Mouse (Mus musculus) layer of hippocampus, postnatal 10 days (tissue): ENCODE results near the gene Xrra1. TPM values are rescaled to one million over a fixed set of nuclear protein-coding genes. Genes with fewer than 3 reads are reported as not detected.
"Not testable (repeated sequence)": the region's sequence is repeated elsewhere in the genome, so short reads cannot be mapped to it uniquely, and the experiment has no call there.

ENCODE experiments used
- DNase-seq, 2 experiments: peaks; one replicate each; pipeline ENCODE4 v3.0.0; 2021; ENCODE audit warnings: low spot score in 2 of 2
- total RNA-seq, 2 experiments: library from RNA; stranded (reverse); gene quantifications; 2 replicates each; pipeline ENCODE4 v1.2.3; 2021

Gene Xrra1
- total RNA-seq, 2 experiments from 2014 or later, result 1.2 TPM

DNA sequence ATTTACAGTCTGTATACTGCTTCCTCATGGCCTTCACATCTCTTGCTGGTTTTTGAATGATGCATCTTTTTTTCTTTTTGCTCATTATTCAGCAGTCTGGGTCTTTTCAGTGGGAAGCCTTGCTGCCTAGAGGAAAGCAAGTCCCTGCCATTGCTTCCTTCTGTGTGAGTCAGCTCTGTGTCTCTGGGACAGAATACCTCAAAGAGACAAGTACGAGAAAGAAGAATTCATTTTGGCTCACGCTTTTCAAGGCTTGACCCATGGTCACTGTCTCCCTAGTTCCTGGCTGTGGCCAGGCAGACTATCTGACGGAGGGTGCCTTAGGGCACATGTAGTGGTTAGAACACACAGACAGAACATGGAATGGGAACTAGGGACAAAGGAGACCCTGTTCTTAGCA, 35.1 kb downstream of the Xrra1 start:
- no peak for DNase-seq

DNA sequence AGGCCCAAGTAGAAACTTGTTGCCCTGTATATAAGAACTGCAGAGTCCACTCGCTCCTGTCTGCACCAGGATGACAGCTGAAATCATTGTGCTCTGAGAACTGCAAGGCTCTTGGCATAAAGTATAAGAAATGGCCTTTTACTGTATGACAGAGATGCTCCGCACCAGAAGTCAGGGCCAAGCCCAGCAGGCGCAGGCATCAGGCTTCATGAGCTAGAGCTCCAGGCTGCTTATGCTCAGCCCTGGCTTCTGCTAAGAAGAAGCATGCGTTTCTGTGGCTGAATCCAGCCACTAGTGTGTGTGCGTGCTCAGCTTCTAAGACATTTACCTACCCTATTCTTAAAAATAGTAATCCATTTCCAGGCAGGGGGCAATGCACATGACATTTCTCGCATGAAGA, 35.6 kb downstream of the Xrra1 start:
- no peak for DNase-seq

DNA sequence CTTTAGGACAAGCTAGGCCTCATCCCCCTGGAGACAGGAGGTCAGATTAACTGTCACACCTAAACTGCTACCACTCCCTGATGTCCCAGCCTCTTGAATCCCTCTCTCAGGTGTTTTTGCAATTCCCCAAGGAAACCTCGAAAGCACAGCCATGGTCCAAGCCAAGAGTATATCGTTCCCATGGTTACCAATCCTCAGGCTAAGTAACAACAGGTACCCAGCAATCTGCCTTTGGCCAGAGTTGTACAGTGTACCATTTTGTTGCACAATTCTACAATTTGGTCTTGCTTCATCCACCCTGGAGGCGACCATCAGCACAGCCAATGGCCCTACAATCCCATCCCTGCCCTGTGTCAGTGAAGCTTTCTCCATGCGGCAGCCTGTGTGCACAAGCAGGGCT, 38.0 kb downstream of the Xrra1 start:
- no peak for DNase-seq

DNA sequence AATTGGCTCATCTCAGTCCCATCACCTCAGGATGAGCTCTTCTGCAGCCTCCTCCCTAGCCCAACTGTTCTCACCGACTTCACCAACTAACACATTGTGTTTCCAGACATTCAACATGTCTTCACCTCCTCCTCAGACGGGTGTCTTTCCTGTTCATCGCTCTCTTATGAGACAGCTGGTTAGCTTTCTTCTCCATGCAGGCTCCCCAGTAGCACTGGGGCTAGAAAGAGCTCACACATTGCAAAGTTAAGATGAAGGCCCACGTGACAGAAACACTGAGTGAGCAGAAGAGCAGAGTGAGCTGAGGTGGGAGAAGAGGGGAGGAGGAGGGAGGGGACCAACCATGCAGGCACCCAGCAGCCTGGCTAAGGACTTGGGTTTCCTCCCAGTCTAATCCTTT, 43.3 kb downstream of the Xrra1 start:
- no peak for DNase-seq

DNA sequence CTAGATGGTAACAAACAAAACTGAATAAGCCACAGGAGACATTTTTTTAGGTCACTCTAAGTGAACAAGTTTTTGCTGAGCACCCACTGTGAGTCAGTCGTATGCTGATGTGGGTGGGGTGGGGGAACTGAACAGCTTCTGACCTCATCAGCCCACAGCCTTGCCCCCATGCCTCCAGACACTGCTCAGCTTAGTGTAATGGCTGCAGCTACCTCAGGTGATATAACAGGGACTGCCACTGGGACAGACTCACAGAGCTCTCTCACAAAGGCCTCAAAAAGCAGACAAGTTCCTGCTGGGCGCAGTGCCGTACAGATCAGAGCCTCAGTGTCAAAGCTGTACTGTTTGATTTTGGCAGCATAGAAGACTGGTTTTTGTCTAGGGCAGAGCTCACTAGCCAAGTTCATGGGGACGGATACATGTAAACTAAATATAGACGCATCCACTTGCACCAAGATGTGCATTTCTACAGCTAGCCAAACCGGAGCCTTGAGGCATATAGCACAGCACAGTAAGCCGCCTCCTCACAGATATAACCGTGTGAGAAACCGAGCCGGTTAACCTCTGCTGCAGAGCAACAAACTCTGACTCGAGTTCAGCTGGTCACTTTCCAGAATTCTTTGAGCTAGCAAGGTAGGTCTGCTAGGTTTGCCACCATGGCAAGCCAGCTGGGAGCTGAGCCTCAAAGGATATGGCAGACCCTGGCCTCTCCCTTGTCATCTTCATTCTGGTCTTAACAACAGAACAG, 44.2 kb downstream of the Xrra1 start:
- no peak for DNase-seq

DNA sequence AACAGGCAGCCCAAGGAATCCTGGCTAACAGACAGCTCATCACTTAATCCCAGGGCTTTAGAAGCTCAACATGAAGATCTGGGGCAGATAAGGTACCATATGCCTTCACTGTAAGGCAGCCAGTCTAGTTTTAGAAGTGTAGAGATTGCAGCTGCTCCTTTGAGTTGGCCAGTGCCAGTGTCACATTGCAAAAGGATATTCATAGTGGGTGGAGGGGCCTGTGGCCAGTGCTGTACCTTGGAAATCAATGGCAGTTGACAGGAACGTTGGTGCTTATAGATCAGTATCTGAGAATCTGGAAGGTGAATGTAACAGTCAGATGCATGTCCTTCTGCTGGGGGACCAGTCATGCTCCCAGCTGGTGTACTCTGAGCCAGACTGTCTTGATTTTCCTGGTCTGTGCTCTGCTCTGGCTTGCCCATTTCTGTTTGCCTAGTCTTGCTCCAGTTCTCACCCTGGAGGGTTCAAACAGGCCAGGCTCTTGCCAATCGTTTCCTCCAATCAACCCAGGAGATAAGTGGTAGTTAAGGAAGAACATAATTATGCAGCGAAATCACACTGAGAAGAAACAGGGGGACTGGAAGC, 45.6 kb downstream of the Xrra1 start:
- no peak for DNase-seq

DNA sequence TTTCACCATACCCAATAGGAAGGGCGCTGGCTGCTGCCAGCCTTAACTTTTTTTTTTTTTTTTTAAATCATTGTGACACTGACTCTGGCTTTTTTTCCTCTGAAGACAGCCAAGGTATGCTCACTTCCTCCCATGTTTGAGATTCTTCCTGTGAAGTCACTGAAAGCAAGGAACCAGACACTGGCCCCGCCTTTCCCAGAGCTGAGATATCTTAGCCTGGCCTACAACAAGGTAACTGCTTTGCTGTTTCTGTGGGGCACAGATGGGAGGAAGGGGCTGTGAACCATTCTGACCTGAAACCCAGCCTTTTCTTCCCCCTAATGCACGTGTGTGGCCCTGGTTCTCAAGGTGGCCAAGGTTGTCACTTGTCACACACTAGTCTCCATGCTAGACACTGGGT, 47.4 kb downstream of the Xrra1 start:
- DNase-seq, result no peak

DNA sequence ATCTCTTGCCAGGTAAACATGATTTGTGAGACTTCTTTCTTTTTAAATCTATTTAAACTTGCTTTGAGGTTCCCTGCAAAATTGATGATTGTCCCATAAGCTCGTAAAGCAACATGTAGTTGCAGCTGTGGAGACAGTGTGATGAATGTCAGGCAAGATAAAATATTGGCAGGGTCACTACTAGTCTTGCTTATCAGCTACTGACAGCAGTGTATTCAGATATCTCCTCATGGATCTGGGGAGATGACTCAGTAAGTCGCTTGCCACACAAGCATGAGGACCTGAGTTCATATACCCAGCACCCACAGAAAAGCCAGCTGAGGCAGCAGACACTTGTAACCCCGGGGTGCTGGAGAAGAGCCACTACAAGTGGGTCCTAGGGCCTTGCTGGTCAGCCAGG, 48.5 kb downstream of the Xrra1 start:
- DNase-seq, result no peak

DNA sequence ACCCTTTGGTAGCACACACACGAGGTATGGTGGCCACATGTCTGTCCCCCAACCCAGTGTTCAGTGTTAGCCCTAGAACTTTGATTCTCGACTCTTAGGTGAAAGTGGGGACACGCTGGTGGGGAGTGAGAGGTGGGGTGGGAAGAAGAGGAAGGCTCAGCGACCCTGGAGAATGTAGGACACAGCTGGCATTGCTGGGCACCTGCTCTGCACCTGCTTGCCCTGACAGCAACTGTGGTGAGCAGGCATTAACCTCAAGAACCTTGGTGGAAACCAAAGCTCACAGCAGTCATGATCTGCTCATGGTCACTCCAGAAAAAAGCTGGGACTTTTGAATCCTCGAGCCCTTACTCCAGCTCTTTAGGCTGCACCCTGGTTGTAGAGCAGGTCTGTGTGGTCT, 52.1 kb downstream of the Xrra1 start:
- no peak for DNase-seq

DNA sequence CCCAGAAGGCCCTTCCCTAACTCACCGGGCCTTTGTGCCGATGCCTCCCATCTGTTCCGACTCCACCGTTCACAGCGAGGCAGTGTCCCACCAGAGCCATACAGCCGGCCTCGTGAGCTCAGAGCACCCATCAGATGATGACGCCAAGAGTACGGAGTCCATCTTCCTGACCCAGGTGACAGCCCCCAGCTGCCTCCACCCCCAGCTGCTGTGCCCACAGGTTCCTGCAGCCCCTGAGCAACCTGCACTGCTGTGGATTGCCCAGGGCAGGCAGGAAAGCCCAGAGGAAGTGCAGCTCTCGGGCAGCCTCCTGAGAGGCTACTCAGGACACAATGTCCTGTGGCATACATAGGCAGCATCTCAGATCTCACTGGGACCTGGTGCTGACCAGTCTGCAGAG, 55.4 kb downstream of the Xrra1 start:
- no peak for DNase-seq

DNA sequence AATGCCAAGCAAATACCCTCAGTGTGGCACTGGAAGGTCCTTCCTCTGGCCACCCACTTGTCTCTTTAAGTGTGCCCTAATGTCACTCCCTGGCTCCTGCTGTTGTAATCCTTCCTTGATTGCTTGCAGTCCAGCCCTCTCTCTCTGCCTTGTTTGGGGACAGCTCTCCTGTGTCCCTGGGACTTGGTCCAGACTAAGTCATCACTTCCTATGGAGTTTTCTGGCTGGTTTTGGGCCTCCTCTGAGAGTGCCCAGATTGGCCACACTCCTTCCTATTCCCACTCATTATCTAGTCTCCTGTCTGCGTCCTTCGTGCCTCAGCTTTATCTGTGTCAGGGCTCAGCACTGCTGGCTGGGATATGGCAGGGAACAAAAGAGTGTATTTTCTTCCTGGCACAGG, 56.6 kb downstream of the Xrra1 start:
- no peak for DNase-seq

DNA sequence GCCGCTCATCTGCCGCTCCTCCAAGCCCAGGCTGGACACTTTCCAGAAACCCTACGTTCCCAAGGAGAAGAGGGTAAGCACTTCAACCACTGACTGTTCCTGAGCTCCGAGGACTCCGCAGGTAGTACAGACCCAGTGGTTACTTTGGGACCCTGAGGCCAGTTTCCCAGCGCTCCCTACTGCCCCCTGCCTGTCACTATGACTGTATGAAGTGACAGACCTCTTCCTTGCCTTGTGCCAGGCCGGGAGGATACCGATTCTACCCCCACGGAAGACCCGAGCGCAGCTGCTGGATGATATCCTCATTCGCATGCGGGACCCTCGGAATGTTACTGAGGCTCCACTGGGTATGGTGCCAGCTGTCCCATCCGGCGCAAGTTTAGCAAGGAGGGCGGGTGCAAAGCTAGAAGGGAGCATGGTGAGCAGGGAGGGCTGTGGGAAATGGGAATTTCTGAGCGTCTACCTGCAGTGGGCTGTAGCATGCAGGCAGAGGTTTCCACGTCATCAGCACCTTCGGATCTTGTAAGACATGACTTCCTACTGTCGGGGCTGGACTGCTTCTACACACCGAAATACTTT, 57.9 kb downstream of the Xrra1 start:
- DNase-seq, result peak; percentile 67 to 68

DNA sequence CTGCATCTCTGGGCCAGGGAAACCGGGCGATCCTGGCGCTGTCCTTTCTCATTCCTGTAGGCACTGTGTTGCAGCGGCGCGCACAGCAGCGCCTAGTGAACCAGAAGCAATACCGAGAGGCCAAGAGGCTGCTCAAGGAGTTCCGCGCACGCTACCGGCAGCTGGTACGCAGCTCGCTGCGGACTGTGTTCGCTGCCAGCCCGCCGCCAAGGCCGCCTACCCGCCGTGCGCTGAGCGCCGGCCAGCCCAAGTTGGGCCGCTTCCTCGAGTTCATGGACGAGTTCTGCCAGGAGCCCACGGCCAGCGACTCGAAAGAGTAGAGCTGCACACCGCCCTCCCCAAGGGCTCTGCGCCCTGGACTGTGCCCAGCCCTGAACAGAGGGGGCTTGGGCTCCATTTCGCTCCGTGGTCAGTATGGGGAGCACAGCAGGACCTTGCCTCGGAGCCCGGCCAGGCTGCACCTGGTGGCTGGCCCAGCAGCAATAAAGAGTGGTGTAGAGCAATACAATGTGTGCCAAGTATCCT, 58.5 kb downstream of the Xrra1 start:
- peak; percentile 51 to 69 for DNase-seq

DNA sequence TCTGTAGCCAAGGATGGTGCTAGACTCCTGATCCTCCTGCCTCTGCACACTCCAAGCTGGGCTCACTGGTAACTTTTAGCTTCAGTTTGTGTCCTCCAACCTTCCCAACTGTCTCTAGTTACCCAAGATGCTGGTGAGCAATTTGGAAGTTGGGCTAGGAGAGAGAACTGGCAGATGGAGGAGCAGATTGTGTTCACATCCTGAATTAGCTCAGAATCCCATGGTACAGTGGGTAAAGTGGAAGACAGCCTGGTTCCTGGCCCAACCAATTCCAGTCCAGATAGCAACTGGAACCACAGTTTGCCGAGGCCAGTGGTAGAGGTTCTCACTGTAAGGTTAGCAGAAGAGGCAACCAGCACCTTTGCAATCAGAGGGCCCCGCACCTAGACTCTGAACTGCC, 60.2 kb downstream of the Xrra1 start:
- DNase-seq, result no peak

DNA sequence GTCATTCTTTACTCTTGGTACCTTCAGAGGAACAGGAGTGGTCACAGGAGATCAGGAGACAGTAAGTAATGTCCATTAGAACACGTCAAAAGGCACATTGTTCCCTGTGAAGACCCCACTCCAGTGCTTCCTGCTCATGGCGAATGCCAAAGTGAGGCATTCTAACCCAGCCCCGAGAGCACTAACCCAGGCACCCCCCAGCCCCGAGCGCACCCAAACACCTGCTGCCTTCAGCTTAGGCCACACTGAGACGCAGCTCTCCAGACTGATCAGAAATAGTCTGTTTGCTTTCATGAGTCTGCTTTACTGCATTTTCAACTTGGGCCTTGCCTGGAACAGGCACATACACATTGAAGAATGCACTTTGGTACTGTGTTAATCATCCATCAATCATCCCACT, 61.1 kb downstream of the Xrra1 start:
- DNase-seq, result no peak

DNA sequence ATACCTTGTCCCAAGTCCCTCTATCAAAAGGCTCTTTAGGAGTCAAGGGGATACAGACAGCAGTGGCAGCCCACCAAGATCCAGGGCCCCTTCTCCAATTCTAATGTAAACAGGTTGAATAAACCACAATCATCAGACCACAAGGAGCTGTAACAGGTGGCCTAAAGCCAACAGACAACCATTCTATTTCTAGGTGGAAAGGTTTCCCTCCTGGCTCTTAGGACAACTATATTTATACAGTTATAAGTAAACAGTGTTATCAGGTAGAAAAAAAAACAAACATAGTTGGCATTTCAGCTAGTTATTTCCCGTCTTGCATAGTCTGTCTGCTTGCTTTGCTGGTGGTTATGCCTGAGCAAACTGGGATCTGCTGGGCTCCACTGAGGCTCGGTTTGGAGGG, 61.5 kb downstream of the Xrra1 start:
- no peak for DNase-seq

DNA sequence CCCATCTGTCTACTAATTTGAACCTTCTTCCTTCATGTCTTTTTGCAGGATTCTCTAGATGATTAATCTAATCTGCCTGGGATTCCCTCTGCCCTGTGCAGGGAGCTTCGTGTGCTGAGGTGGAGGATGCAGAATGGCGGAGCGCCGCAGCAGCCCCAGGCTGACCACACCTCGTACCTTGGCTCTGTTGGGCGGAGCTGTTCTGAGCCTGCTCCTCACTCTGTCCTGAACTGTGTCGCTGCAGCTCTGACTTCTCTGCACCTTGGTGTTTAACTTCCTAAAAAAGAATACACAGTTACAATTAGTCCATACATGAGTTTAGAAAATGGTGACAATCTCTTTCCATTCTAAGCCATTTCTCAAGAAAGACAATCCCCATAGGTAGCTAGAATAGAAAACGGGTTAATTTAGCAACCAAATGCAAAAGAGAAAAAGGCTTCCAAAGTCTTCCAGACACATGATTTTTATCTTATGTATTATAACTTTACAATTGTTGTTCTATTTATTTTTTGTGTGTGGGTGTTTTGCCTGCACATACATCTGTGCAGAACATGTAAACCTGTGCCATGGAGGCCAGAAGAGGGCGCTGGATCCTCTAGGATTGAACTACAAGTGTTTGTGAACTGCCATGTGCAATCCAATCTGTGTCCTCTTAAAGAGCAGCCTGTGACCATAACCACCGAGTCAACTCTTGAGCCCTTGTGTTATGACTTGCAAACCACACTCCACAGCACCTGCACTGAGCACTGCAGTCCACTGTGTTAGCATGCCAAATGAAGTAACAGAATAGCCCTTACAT, 68.2 kb downstream of the Xrra1 start:
- peak; percentile 74 to 80 for DNase-seq

DNA sequence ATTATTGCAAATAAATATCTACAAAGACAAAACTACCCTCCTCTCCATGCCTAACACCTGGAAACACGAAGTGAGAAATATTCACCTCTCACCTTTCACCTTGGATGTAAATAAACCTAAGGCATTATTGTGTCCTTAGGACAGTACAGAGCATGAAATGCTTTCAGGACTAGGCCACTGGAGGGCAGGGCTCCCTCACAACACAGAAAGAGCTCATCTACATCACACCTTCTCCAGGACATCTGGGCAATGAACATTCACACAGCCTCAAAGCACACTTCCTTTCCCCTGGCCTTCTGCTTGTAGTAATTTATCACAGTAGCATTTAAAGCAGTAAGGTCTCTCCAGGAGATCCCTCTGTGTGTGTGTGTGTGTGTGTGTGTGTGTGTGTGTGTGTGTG, 76.8 kb downstream of the Xrra1 start:
- DNase-seq, result no peak

DNA sequence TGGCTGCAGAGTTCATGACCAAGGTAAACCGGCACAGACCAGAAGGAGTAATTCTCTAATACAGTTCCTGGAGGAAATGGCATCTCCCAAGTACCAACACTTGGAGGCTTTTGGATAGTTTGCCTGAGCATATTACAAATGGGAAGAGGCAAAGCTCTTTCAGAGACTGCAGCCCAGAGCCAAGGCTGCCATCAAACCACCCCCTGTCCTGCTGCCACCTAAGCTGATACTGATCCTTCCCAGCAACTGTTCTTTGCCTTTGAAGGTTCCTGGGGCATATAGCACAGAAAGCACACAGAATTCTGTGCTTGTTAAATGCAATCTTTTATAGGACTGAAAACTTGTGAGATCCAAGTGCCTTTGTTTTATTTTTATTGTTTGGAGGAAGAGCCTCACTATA, 81.8 kb downstream of the Xrra1 start:
- DNase-seq, result no peak

DNA sequence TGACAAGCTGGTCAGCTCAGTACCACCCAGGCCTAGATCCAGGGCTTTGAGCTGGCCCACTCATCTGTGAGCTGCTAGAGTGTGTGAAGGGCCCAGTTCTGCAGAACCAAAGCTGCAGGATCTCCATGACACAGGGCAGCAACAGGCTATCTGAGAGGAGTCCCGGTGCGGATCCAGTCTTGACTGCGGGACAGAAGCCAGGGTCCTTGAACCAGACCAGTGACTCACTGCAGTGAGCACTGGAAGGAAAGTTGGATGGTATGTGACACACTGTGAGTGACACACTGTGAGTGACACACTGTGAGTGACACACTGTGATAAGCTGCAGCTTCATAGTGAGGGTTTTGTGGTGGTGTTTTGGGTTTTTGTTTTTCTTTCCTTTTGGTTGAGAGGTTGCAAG, 85.6 kb downstream of the Xrra1 start:
- DNase-seq, result no peak

DNA sequence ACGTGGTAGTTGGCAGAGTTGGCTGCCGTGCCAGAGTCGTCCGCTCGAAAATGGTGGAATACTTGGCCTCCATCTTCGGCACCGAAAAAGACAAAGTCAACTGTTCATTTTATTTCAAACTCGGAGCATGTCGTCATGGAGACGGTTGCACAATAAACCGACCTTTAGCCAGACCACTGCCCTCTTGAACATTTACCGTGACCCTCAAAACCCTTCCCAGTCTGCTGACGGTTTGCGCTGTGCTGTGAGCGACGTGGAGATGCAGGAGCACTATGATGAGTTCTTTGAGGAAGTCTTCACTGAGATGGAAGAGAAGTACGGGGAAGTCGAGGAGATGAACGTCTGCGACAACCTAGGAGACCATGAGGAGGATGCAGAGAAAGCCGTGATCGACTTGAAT, 86.1 kb downstream of the Xrra1 start:
- DNase-seq, result not testable (repeated sequence)

DNA sequence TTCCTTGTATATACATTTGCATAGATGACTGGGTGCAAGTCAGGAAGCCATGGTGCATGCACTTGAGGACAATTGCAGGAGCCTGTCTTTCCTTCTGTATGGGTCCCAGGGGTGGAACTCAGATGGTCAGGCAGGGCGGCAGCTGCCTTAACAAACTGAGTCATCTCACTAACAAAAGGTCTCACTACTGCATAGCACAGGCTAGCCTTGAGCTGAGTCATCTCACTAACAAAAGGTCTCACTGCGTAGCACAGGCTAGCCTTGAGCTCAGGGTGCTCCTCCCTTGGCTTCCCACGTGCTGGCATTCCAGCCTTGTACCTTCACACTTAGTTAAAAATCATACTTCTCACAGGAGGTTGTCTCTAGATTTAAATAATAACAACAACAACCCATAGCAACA, 87.0 kb downstream of the Xrra1 start:
- no peak for DNase-seq
